Mouse (Mus musculus): ENCODE measurements around the gene Hmgn1. TPM values are rescaled to one million over a fixed set of nuclear protein-coding genes. Genes with fewer than 3 reads are reported as not detected.
"Not testable (repeated sequence)": the region's sequence is repeated elsewhere in the genome, so short reads cannot be mapped to it uniquely, and the experiment has no call there.

Hmgn1 gene
- 100 to 1,000 TPM; 209 to 228 TPM for total RNA-seq (2021)
- long read RNA-seq, experiment 1, transcript Hmgn1-201 (6 exons, 2,174 nt) = major isoform, 34 of 43 reads
- long read RNA-seq, experiment 1, partial matches to known transcripts = 1 of 43 reads
- long read RNA-seq, experiment 1, other reads (novel, unspliced or antisense) = 8 of 43 reads
- long read RNA-seq, experiment 2, transcript Hmgn1-201 (6 exons, 2,174 nt) = major isoform, 90 of 112 reads
- long read RNA-seq, experiment 2, partial matches to known transcripts = 2 of 112 reads
- long read RNA-seq, experiment 2, other reads (novel, unspliced or antisense) = 20 of 112 reads

DNA sequence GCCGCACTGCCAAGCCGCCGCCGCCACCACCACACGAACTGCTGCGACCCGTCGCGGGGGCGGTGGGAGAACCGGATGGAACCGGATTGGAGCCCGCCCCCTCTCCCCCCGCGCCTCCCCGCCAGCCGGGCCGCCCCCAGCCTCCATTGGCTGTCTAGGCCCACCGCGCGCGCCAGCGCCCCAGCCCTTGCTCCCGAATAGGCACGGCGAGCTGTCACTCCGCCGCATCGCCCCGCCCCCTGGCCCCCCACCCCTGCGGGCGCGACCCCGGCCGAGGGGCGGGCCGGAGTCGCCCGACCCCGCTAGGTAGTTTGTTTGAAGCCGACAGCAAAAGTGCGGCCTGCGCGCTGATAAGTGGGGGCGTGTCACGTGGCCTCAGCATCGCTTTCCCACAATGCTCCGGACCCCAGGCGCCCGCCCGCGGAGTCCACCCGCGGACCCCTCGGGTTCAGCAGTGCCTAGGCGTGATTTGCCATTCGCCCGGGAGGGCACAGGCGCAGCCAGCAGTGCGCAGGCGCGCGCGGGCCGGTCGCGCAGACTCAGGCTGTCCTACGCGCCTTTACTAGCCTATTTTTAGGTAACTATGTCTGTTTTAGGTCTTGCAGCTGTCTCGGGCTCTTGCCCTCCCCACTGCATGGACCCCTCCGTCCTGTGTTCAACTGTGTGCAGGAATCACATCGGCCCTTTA, at the start of gene Hmgn1:
Hmgn1 (minus strand) TSS at position 73 of the 688 bp plus-strand sequence.
- peak; percentile 91 to 93 for DNase-seq (ENCODE audit: low spot score in 2 of 2)

DNA sequence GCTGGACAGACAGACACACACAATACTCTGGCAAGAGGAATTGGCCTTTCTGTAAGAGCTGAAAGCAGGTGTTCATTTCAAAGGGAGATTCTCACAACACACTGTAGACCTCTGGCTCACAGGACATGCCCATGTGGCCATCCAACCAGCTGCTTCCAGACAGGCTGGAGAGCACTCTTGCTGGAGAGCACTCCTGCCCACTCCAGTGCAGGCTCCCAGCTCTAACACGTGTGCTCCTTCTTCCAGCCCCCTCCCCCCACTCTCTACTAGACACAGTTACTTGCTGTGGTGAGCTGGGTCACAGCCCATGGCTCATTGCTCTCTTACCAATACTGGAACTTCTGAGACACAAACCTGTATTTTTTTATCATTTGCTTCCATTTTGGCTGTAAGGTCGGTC, 47.9 kb upstream of the Hmgn1 start:
- no peak for DNase-seq (ENCODE audit: low spot score in 2 of 2)

DNA sequence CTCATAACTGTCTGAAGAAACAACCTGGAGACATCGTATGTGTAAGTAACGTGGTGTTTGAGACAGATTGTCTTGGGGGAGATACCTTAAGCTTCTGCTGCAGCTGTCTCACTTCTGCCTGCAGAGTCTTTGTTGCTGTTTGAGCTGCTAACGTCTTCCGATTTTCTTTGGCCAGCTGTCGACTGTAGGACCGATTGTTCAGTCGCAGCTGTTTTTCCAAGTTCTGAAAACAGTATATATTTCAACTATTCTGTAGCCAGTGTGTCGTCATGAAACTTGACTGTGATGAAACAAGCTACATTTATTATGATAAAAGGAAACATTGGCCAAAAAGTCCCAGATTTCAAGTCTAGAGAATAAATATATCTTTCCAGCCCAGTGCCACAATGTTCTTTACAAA, 46.1 kb upstream of the Hmgn1 start:
- no peak for DNase-seq (ENCODE audit: low spot score in 2 of 2)

DNA sequence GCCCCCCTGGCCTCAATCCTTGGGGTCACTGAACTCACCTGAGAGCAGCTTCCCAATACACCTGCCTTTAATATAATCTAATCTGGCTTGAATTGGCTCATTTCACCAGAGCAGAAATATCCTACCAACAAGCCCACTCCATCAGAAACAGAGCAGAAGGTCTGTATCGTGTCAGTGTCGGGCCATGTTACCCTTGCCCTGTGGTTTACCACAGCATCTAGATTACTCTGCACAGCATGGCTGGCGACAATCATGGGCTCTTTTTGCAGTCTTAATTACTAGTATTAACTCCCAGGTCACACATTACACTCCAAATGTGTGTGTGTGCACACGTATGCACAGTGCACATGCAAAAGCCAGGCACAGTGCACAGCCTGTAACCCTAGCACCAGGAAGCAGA, 41.3 kb upstream of the Hmgn1 start:
- no peak for DNase-seq (ENCODE audit: low spot score in 2 of 2)

DNA sequence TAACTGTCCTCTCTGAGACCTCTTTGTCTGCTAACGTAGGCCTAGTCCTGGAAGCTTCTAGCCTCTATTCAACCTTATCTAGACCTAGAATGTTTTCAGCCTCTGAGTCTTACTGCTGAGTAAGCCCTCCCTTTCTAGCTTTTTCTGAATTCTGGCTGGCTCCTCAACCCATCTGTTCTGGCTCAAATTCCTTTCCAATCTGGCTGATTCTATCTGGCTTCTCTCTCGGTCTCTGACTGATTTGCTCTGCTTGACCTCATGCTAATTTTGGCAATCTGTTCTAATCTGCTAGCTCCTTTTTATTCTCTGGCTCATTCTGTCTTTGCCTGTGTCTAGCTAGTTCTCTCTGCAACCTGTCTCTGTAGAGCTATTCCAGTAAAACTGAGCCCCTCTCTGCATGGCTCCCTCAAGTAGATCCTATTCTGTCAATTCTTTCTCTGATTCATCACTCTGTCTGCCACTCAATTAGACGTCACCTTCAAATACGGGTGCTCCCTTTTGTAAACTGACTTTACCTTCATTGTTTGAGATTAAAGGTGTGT, 38.3 kb upstream of the Hmgn1 start:
- no peak for DNase-seq (ENCODE audit: low spot score in 2 of 2)

DNA sequence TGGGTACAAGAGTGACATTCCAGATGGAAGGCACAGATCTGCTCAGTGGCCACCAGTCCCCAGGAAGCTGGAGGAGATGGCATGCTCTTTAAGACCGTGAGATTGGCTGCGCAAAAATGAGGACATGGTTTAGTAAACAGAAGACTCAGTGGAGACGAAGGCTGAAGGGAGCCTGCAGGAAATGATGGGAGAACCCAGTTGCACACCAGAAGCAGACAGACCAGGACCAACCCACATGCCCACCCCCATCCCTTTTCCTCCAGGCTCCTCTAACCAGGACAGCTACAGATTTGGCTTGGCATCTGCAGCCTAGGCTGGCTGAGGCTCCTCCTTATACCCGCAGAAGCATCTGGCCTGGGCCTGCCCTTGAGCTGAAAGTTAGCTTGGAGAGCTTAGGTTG, 33.8 kb upstream of the Hmgn1 start:
- no peak for DNase-seq (ENCODE audit: low spot score in 2 of 2)

DNA sequence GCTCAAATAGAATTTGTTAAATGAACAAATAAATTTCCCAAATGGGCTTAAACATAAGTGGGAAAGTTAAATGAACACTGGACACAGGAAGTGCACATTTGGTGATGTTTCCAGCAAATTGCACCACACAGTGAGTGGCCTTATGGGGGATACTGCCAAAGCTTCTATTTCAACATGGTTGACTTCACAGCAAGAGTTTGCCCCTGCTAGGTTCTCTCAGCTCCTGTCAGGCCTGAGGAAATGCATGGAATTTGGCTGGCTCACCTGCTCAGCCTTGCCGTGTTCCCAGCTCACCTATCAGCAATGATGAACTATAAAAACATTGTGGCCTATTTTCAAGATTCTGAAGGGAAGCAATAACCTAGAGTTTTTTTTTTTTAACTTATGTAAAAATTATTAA, 33.4 kb upstream of the Hmgn1 start:
- no peak for DNase-seq (ENCODE audit: low spot score in 2 of 2)

DNA sequence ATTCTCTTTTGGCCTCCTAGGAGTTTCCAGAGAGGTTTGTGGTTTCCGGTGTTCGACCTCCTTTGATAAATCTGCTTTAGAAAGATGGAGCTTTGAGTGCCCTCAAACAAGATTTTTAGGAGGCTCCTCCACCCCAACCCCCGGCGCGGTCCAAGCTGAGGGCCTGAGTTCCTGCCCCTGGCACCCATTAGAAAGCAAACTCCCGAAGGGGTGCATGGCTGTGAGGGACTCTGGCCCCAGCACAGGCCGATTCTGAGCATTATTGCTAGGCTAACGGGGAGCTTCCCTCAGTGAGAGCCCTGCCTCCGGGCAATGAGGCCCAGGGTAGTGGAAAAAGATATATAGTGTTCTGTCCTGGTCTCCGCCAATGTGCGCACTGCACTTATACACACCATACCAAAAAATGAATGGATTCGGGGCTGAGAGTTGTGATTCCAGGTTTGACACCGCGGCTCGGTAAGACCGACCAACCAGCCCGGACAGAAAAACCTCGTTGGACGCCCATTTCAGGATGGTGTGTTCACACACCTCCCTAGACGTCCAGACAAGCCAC, 32.3 kb upstream of the Hmgn1 start:
- no peak for DNase-seq (ENCODE audit: low spot score in 2 of 2)

DNA sequence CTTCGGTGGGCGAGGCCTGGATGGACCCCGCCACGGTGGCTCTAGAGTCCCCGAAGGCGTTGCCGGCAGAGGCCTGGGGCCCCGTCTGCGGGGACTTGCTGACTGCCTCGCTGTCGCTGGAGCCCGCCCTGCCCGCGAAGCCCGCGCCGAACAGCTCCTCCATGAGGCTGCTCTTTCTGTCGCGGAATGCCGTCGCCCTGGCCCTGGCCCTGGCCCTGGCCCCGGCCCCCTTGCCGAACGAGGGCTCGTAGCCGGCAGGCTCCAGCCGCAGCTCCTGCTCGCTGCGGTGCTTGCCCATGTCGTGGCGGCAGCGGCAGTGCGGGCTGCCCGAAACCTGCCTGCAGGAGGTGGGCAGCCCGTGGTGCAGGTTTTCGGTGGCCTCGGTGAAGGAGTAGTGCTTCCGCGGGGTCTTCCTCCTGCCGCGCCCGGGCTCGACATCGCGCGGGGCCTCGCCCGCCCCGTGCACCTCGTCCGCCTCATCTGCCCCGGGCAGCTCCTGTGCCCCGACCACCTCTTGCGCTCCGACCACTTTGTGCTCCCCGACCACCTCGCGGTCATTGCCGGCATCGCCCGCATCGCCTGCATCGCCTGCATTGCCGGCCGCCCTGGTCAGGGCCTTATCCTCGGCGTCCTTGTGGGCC, 31.7 kb upstream of the Hmgn1 start:
- DNase-seq (ENCODE audit: low spot score in 2 of 2) = peak; percentile 54 to 63

DNA sequence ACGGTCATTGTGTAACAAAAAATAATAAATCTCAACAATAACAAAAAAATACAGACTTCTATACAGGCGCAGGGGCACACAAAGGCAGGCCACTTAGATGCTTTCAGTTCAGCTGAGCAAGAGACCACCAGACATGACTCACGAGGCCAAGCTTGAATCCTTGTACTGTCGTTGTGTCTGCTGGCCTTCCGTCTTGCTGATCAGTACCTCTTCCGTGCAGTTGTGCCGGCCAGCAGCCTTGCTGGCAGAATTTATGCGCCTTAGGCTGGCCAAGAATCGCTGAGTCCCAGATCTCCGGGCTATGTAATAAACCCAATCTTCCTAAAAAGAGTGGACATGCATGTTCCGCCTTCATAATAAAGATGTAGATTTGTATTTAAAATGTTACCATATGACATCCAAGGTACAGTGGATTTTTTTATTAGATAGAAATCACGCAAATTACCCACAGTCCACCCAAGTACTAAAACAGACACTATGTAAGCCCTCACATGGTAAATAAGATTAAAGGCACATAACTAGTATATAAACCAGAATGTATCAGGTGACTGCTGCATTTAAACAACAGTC, 31.1 kb upstream of the Hmgn1 start:
- DNase-seq (ENCODE audit: low spot score in 2 of 2) = no peak

DNA sequence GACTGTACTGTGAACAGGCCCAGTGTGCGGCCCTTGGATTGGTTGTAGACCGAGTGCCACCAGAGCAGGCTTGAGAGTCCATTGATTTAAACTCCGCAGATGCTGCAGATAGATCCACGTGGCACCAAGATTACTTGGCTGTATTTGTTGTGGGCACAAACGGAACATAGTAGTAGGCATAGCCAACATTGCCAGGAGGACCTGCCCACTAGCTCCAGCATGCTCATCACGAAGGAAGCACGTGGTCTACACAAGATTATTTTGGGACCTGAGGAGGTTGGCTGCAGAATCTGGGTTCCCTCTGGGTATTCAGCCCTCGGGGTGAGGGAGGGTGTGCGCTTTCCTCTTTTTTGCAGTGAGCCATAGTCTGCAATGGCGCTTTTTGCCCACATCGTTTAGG, 29.6 kb upstream of the Hmgn1 start:
- DNase-seq (ENCODE audit: low spot score in 2 of 2) = no peak

DNA sequence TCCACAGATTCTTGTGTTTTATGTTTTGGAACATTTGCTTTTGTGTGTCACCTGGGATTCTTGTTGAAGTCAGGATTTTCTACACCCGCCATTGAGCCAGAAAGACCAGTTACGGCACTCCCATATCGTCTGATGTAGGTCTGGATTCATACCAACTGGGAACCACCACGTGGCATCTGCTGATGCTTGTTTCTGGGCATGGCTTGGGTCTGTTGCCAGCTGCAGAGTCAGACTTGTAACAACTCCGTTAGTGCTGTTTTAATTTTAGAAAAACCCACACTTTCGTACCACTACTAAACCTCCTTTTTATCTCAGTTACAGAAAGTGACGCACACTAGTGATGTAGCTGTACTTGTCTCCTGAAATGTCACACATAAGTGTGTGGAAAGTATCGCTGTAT, 28.5 kb upstream of the Hmgn1 start:
- DNase-seq (ENCODE audit: low spot score in 2 of 2) = no peak

DNA sequence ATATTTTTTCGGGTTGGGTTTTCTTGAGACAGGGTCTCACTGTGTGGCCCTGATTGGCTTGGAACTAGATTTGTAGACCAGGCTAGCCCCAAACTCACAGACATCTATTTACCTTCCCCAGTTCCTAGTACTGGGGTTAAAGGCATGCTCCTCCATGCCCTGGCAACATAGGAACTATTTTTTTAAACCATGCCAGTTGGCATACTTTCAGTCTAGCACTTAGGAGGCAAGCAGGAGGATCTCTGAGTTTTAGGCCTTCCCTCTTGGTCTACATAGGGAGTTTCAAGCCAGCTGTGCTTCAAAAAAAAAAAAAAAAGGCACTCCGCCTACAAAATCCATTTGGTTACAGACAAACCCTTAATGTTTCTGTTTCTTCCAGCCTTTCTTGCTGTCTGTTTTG, 26.9 kb upstream of the Hmgn1 start:
- no peak for DNase-seq (ENCODE audit: low spot score in 2 of 2)

DNA sequence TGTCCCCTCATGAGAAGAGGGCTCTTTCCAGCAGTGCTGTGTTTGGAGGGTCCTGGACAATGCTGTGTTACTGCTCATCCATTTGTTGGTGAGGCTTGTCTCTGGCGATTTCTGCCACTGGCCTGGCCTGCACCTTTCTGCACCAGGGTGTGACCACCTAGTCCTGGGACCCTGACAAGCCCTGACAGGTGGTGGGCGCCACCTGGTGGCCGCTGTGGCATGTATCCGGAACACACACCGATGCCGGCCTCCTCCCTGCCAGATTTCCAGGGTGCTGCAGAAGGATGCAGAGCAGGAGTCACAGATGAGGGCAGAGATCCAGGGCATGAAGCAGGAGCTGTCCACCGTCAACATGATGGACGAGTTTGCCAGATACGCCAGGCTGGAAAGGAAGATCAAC, 24.0 kb upstream of the Hmgn1 start:
- peak; percentile 73 to 78 for DNase-seq (ENCODE audit: low spot score in 2 of 2)

DNA sequence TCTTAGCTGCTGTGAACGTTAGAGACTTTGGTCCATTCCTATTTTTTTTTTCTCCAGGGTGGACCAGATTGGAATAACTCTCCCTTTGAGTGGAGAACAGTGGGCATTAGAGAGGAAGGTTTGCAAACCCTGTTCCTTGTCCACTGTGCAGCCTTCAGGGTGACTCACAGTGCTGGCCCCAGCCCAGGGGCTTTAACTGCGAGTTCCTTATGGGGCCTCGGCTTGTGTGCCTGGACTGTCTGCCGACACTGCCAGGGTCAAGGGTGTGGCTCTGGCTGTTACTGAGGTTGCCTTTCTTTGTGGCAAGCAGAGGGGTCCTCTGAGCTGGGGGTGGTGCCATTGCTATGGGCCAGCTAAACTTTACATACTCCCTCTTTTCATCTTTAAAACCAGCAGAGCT, 23.5 kb upstream of the Hmgn1 start:
- DNase-seq (ENCODE audit: low spot score in 2 of 2) = peak; percentile 48 to 73

DNA sequence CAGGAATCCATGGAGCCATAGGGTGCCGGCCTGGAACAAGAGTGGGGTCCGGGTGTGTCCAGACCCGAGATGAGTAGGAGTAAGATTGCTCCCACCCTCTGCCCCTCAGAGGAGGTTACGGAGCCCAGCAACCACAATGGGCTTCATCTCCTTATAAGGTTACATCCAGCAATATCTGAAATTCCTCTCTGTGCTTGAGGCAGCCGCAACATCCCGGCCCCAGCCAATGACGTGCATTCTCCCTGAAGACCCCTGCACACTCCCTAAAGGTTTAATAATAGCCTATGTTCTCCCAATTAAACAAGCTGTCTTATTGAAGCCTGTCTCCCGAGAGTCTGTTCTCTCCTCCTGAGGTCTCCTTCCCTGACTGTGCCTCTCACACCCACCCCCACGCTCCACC, 21.8 kb upstream of the Hmgn1 start:
- DNase-seq (ENCODE audit: low spot score in 2 of 2) = no peak

DNA sequence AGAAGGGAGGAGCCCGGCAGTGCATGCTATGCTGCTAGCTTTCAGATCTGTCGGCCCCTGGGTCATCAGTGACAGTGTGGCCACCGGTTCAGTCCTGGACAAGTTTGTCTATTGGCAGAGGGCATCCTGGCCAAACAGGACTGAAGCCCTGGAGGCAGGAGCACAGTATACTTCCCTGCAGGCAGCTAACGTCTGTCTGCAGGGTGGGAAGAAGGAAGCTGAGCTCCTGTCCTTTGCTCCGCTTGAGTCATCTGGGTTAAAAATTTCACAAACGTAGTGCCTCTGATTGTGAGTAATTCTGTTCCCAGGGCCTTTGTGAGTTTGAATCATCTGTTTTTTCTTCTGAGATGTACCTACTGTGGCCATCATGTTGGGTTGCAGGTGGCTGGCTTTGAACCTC, 21.3 kb upstream of the Hmgn1 start:
- no peak for DNase-seq (ENCODE audit: low spot score in 2 of 2)

DNA sequence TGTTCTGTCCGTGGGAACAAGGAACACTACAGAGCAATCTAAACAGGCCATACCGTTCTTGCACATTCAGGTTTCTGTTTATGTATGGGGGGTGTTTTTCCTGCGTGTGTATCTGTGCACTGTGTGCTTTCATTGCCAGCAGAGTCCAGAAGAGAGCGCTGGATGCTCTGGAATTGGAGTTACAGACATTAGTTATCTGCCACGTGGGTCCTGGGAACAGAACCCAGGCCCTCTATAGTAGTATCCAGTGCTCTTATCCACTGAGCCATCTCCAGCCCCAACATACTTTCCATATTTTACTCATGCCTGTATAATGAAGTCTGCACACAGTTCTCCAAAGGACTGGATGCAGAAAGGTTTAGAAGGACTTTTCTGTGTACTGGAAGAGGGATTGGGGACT, 18.3 kb upstream of the Hmgn1 start:
- no peak for DNase-seq (ENCODE audit: low spot score in 2 of 2)

DNA sequence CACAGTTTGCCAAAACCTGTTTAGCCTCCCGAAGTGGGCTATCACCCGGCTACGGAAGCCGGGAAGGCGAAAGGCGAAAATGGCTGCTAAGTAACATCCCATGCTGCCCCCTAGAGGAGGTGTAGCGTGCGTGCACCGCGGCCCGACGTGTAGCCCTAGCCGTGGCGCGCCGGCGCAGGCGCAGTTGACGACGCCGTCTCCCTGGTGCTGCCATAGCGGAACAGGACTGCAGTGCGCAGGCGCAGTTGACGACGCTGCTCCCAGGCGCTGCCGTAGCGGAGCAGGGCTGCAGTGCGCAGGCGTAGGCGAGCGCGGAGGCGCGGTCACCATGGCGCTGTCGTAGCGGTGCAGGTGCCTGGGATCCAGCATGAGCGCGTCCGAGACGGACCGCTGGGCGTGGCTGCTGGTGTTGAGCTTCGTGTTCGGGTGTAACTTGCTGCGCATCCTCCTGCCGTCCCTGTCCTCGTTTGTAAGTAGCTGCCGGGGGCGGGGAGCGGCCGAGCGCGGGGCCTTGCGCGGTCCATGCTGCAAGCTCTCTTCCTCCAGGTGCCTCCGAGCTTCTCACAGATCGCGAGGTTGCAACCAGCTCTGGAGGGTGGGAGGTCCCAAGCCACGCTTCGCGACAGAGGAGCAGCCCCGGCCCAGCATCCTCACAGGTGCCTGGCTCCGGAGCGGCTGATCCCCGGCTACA, 17.7 kb upstream of the Hmgn1 start, which contains the start of gene Wrb:
Wrb (plus strand) TSS at position 298 of the 691 bp plus-strand sequence.
- DNase-seq (ENCODE audit: low spot score in 2 of 2) = peak; percentile 100

DNA sequence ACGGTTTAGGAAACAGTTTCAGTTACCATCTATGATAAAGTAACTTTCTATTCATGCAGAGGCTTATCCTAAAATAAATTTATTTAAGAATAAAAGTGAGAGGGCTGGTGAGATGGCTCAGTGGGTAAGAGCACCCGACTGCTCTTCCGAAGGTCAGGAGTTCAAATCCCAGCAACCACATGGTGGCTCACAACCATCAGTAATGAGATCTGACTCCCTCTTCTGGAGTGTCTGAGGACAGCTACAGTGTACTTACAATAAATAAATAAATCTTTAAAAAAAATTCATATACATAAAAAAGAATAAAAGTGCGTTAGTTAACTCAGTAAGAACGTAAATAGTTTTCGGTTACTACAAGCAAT, 17.2 kb upstream of the Hmgn1 start:
- DNase-seq (ENCODE audit: low spot score in 2 of 2) = not testable (repeated sequence)

DNA sequence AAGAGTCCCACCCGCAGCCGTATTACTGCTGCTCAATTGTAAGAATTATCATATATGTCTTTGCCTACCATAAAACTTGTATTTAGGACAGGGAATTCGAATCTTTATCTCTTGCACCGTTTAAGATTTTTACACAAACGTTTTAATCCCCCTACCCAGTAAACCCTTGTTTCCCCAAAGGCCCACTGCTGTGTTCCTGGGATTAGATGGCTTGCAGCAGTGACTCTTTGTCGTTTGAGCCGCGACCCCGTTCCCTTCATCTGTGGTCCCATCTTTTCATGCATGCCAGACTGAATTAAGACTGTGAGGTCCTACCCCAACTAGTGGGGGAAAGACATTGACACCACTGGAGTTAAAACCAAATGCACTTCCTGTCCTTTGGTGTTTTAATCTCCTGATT, 937 bp upstream of the Hmgn1 start:
- DNase-seq (ENCODE audit: low spot score in 2 of 2) = no peak
